Mouse (Mus musculus) ES-E14 (cell line): ENCODE data around the gene Megf11.

Experiments
- CHD2 ChIP-seq: IDR thresholded peaks from 2 replicates; pipeline ENCODE4 v1.6.1; 2014; ENCODE audit warnings: mild to moderate bottlenecking, low read depth, low read length, inconsistent platforms
- HCFC1 ChIP-seq: IDR thresholded peaks from 2 replicates; pipeline ENCODE4 v1.6.1; 2012; ENCODE audit warnings: low read length, inconsistent platforms, borderline replicate concordance; ENCODE audit not compliant: insufficient read depth
- MAFK ChIP-seq: IDR thresholded peaks from 2 replicates; pipeline ENCODE4 v1.6.1; 2014; ENCODE audit warnings: mild to moderate bottlenecking, low read depth, low read length, inconsistent platforms; ENCODE audit not compliant: insufficient read depth
- ZC3H11A ChIP-seq: IDR thresholded peaks from 2 replicates; pipeline ENCODE4 v1.6.1; 2012; ENCODE audit warnings: low read depth, mild to moderate bottlenecking, inconsistent platforms, low read length, borderline replicate concordance
- ZNF384 ChIP-seq: IDR thresholded peaks from 2 replicates; pipeline ENCODE4 v1.6.1; 2012; ENCODE audit warnings: low read depth, low read length, inconsistent platforms

DNA sequence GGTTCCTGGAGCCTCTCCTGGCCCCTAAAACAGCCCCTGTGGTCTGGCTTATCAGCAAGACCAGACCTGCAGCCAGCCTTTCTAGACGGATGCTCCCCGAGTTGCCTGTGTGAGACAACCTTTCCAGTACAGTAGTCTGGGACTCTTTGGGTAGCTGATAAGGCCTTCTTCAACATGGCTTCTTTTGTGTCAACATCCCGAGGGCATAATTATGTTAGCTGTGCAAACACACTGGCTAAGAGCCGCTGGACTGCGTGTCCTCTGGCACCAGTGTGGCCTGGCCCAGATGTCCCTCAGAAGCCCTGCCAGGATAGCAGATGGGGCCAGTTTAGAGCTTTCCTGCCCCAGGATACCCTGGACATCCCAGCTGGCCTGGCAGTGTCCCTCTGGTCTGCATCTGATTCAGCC, 205.2 kb downstream of the Megf11 start:
- TF ChIP-seq HCFC1, result no peak
- no peak for TF ChIP-seq ZNF384
- no peak for TF ChIP-seq MAFK
- TF ChIP-seq ZC3H11A, result no peak
- TF ChIP-seq CHD2, result no peak
